Mouse (Mus musculus) urinary bladder, postnatal 14 days (tissue): ENCODE results near the gene Slc43a2.
"Not testable (repeated sequence)": the region's sequence is repeated elsewhere in the genome, so short reads cannot be mapped to it uniquely, and the experiment has no call there.

ENCODE experiments used
- DNase-seq: peaks from one replicate; pipeline ENCODE4 v3.0.0; 2021; ENCODE audit warnings: low spot score

Slc43a2 gene

GRCm38 (mm10) chr11:75572854-75573650 lies 41.6 kb downstream of the Slc43a2 start:
- peak; percentile 93 for DNase-seq

- no peak for DNase-seq
Observed at GRCm38 (mm10) chr11:75574378-75575123, 43.1 kb downstream of the Slc43a2 start.

GRCm38 (mm10) chr11:75575560-75576123 lies 44.1 kb downstream of the Slc43a2 start:
- DNase-seq: no peak

- DNase-seq: no peak
Observed at GRCm38 (mm10) chr11:75578609-75579008, 47.1 kb downstream of the Slc43a2 start.

GRCm38 (mm10) chr11:75581495-75582149 lies 50.1 kb downstream of the Slc43a2 start:
- no peak for DNase-seq

GRCm38 (mm10) chr11:75583521-75583920 lies 52.0 kb downstream of the Slc43a2 start:
- DNase-seq: no peak

- no peak for DNase-seq
Observed at GRCm38 (mm10) chr11:75585061-75585460, 53.6 kb downstream of the Slc43a2 start.

GRCm38 (mm10) chr11:75585978-75586377 lies 54.5 kb downstream of the Slc43a2 start:
- DNase-seq: no peak

GRCm38 (mm10) chr11:75586963-75587362 lies 55.5 kb downstream of the Slc43a2 start:
- no peak for DNase-seq

- DNase-seq: peak; percentile 97
Observed at GRCm38 (mm10) chr11:75587493-75588284, 56.2 kb downstream of the Slc43a2 start, which contains the start of gene Pitpna. Gene Pitpna (plus strand): TSS chr11:75588097.

GRCm38 (mm10) chr11:75588285-75588941 lies 56.9 kb downstream of the Slc43a2 start:
- DNase-seq: peak; percentile 41

GRCm38 (mm10) chr11:75592612-75593011 lies 61.1 kb downstream of the Slc43a2 start:
- peak; percentile 64 for DNase-seq

GRCm38 (mm10) chr11:75594431-75594830 lies 62.9 kb downstream of the Slc43a2 start:
- no peak for DNase-seq

- no peak for DNase-seq
Observed at GRCm38 (mm10) chr11:75595404-75595803, 63.9 kb downstream of the Slc43a2 start.

GRCm38 (mm10) chr11:75595816-75596215 lies 64.3 kb downstream of the Slc43a2 start:
- DNase-seq: no peak

GRCm38 (mm10) chr11:75596726-75597255 lies 65.3 kb downstream of the Slc43a2 start:
- peak; percentile 30 for DNase-seq

GRCm38 (mm10) chr11:75598004-75598403 lies 66.5 kb downstream of the Slc43a2 start:
- no peak for DNase-seq

GRCm38 (mm10) chr11:75599802-75600201 lies 68.3 kb downstream of the Slc43a2 start:
- DNase-seq: not testable (repeated sequence)

GRCm38 (mm10) chr11:75604826-75605225 lies 73.3 kb downstream of the Slc43a2 start:
- no peak for DNase-seq

GRCm38 (mm10) chr11:75605318-75605717 lies 73.8 kb downstream of the Slc43a2 start:
- no peak for DNase-seq

GRCm38 (mm10) chr11:75608776-75609175 lies 77.3 kb downstream of the Slc43a2 start:
- no peak for DNase-seq
